Mouse (Mus musculus) neural tube, embryonic 12.5 days (tissue): ENCODE data around the gene Car12. TPM values are rescaled to one million over a fixed set of nuclear protein-coding genes. Genes with fewer than 3 reads are reported as not detected.
A peak's percentile ranks its signal among the peaks of the same experiment; 100 is the strongest.
"Not testable (repeated sequence)": the region's sequence is repeated elsewhere in the genome, so short reads cannot be mapped to it uniquely, and the experiment has no call there.

Experiments used
- ATAC-seq: fragments of 200-750 bp; cut with Nextera tagmentation; 2 replicates; pipeline ENCODE4 v1.8.0; 2017; ENCODE audit warnings: low read depth, mild to moderate bottlenecking, moderate TSS enrichment, moderate library complexity; ENCODE audit not compliant: low FRiP score
- H3K27ac ChIP-seq: fragments of 300-500 bp; sonication (generic); 2 replicates; pipeline ENCODE4 v1.5.1; 2016
- H3K27me3 ChIP-seq: fragments of 300-500 bp; sonication (generic); replicated peaks from 2 replicates; pipeline ENCODE4 v1.6.1; 2016; ENCODE audit warnings: mild to moderate bottlenecking
- H3K36me3 ChIP-seq: fragments of 300-500 bp; sonication (generic); 2 replicates; pipeline ENCODE4 v1.6.1; 2016; ENCODE audit warnings: mild to moderate bottlenecking
- H3K4me1 ChIP-seq: fragments of 300-500 bp; sonication (generic); 2 replicates; pipeline ENCODE4 v1.6.1; 2016
- H3K4me2 ChIP-seq: fragments of 300-500 bp; sonication (generic); replicated peaks from 2 replicates; pipeline ENCODE4 v1.6.1; 2016; ENCODE audit warnings: mild to moderate bottlenecking
- H3K4me3 ChIP-seq: fragments of 300-500 bp; sonication (generic); 2 replicates; pipeline ENCODE4 v1.5.1; 2016
- H3K9ac ChIP-seq: fragments of 300-500 bp; sonication (generic); 2 replicates; pipeline ENCODE4 v1.6.1; 2016; ENCODE audit warnings: mild to moderate bottlenecking
- H3K9me3 ChIP-seq: fragments of 300-500 bp; sonication (generic); 2 replicates; pipeline ENCODE4 v1.6.1; 2016; ENCODE audit warnings: mild to moderate bottlenecking
- WGBS: fragments of 180-500 bp; shearing (Covaris S2); methylation state at CpG from one replicate; pipeline ENCODE4 v1.1.7; 2016; 5-methylcytosine and 5-hydroxymethylcytosine counted together
- polyA plus RNA-seq: library from polyadenylated mRNA; unstranded; fragments of >200 nt; fragmentation: Nextera tagmentation; extraction: Ambion mirVana; gene quantifications from 2 replicates; pipeline ENCODE4 v1.2.1, GENCODE M21; 2016

Gene Car12
- polyA plus RNA-seq, 1 experiment from 2014 or later: 0.38 TPM

GRCm38 (mm10) chr9:66795464-66796324, 82.2 kb downstream of the Car12 start, which contains the start of gene Aph1b:
Aph1b (minus strand) TSS chr9:66795490.
- H3K4me1 ChIP-seq: peaks cover 9% of the 10 kb centered on the region; the same call in 1 of the 2 replicates
- no peaks in the 10 kb centered on the region for H3K27me3 ChIP-seq
- under 1% methylated on average over 42 of the region's 42 CpGs for WGBS
- H3K36me3 ChIP-seq: no peaks in the 10 kb centered on the region
- H3K9ac ChIP-seq: peak within 1 kb of the TSS; percentile 86
- ATAC-seq: peak; percentile 99
- H3K4me2 ChIP-seq: peak within 1 kb of the TSS; percentile 74
- H3K4me3 ChIP-seq: peak within 1 kb of the TSS; percentile 68
- no peaks in the 10 kb centered on the region for H3K9me3 ChIP-seq
- peak within 1 kb of the TSS; percentile 77; the same call in 1 of the 2 replicates for H3K27ac ChIP-seq

DNA sequence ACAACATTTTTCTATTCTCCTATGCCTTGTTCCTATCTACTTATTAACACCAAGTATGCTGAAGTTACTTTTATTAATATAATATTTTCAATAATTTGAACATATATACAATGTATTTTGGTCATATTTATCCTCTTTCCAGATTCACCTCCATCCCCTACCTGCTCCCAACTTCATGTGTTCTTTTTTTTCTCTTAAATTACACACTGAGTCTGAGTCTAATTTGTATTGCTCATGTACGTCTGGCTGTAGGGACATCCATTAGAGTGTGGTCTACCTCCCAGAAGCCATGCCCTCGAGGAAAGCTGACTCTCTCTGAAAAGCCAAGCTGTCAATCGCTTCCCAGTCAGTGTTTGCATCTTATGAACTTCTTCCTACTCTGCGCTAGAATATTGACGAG, 83.3 kb downstream of the Car12 start, which contains the start of gene Gm10647:
Gm10647 (plus strand) TSS at position 301 of the 400 bp plus-strand sequence.
- peaks cover 9% of the 10 kb centered on the region; the same call in 1 of the 2 replicates for H3K4me1 ChIP-seq
- no peak within 1 kb of the TSS for H3K27ac ChIP-seq
- H3K36me3 ChIP-seq: no peaks in the 10 kb centered on the region
- ATAC-seq: no peak
- no peaks in the 10 kb centered on the region for H3K9me3 ChIP-seq
- 77% methylated on average over 5 of the region's 5 CpGs for WGBS
- H3K4me3 ChIP-seq: peak within 1 kb of the TSS; percentile 68
- peak within 1 kb of the TSS; percentile 86 for H3K9ac ChIP-seq
- H3K27me3 ChIP-seq: 0 out of 2 replicates have a peak, but pooled peaks cover 3% of the 10 kb centered on the region
- peak within 1 kb of the TSS; percentile 74 for H3K4me2 ChIP-seq

DNA sequence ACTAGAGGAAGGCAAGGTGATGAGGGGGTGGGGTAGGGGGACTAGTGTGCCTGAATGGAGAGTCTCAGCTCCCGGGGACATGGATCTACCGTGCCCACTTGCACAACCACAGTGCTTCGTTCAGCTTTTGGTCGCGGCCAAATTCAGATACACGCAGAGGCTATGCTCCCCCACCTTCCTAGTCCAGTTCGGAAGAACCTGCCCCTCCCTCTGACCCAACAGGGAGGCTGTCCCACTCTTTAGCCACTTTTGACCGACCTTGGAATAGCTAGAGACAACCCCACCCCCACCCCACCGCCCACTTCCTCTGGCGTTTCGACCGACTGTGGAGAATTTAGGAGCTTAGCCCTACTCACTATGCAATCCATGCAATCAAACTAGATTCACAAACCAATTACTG, 88.5 kb downstream of the Car12 start:
- no peak overlapping the region for H3K4me3 ChIP-seq
- no peak overlapping the region for H3K27ac ChIP-seq
- peaks cover 16% of the 10 kb centered on the region for H3K27me3 ChIP-seq
- WGBS: 52% methylated on average over 12 of the region's 12 CpGs
- H3K9ac ChIP-seq: no peak overlapping the region
- no peaks in the 10 kb centered on the region for H3K36me3 ChIP-seq
- H3K9me3 ChIP-seq: no peaks in the 10 kb centered on the region
- no peak overlapping the region for H3K4me2 ChIP-seq
- no peak for ATAC-seq
- H3K4me1 ChIP-seq: no peaks in the 10 kb centered on the region

DNA sequence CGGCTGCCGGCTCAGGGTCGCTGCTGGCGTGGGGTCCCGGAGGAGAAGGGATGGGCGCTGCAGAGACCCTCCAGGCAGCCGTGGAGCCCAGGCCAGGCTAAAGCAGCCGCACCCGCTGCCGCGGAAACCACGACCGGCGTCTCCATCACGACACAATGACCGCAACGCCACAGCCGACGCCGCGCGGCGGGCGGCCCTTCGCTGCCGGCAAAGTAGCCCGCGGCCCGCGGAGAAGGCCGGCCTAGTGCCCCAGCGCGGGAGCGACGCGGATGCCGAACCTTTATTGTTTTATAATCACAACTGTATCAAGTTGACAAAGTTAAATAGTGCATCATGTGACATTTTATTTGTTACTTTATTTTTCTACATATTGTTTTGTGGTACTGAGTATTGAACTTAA, 92.5 kb downstream of the Car12 start:
- under 1% methylated on average over 31 of the region's 37 CpGs for WGBS
- peaks cover 19% of the 10 kb centered on the region for H3K27me3 ChIP-seq
- not testable (repeated sequence) for H3K36me3 ChIP-seq, H3K4me1 ChIP-seq, H3K9me3 ChIP-seq, ATAC-seq, H3K27ac ChIP-seq
- H3K4me3 ChIP-seq: peak overlapping the region; percentile 29
- H3K9ac ChIP-seq: 0 out of 2 replicates have a peak overlapping the region, but pooled peaks have one; percentile 48
- H3K4me2 ChIP-seq: peak overlapping the region; percentile 55

GRCm38 (mm10) chr9:66813392-66813791, 99.9 kb downstream of the Car12 start:
- no peak overlapping the region for H3K9ac ChIP-seq
- H3K4me3 ChIP-seq: no peak overlapping the region
- H3K27me3 ChIP-seq: no peaks in the 10 kb centered on the region
- WGBS: 18% methylated on average over 2 of the region's 2 CpGs
- no peaks in the 10 kb centered on the region for H3K36me3 ChIP-seq
- no peak overlapping the region for H3K27ac ChIP-seq
- no peaks in the 10 kb centered on the region for H3K4me1 ChIP-seq
- no peaks in the 10 kb centered on the region for H3K9me3 ChIP-seq
- no peak overlapping the region for H3K4me2 ChIP-seq
- no peak for ATAC-seq

Other genes with a start within 250 kb of the Car12 start
- 2.8 and 2.9 TPM in 2 replicates for gene Fbxl22, start 199.1 kb upstream of the Car12 start, polyA plus RNA-seq
- gene Usp3, start 120.5 kb upstream of the Car12 start, polyA plus RNA-seq: 93.9 and 99.8 TPM in 2 replicates
- 16.5 and 18.0 TPM in 2 replicates for gene Aph1b, start 81.8 kb downstream of the Car12 start, polyA plus RNA-seq
- 0.24 and 0.38 TPM in 2 replicates for gene Gm10647, start 83.4 kb downstream of the Car12 start, polyA plus RNA-seq
- gene Aph1c, start 121.0 kb downstream of the Car12 start, polyA plus RNA-seq: 2.0 and 2.2 TPM in 2 replicates
- 32.0 and 33.4 TPM in 2 replicates for gene Rab8b, start 206.0 kb downstream of the Car12 start, polyA plus RNA-seq
- 462 and 496 TPM in 2 replicates for gene Rps27l, start 232.4 kb downstream of the Car12 start, polyA plus RNA-seq